Mouse (Mus musculus) thymus, postnatal 4 days (tissue): ENCODE data around the gene H2al1h.
"Not testable (repeated sequence)": the region's sequence is repeated elsewhere in the genome, so short reads cannot be mapped to it uniquely, and the experiment has no call there.

Source experiments
- DNase-seq: peaks from one replicate; pipeline ENCODE4 v3.0.0; 2021

H2al1h gene

DNA sequence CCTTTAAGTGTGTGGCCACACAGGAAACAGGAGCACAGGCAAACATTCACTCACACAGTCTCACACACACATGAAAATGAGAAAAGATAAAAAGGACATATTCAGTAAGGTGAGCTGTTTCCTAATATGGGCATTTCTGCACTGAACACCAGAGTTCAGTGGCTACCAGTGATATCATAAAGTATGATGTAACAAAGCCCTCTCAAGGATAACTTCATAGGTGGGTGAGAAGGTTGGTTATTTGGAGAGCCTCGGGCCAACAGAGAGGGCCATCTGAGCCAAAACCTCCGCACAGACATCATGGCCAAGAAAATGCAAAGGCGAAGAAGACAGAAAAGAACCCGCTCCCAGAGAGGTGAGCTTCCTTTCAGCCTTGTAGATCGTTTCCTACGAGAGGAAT, at the start of gene H2al1h:
H2al1h (plus strand) TSS at position 301 of the 400 bp plus-strand sequence.
- DNase-seq, result not testable (repeated sequence)

DNA sequence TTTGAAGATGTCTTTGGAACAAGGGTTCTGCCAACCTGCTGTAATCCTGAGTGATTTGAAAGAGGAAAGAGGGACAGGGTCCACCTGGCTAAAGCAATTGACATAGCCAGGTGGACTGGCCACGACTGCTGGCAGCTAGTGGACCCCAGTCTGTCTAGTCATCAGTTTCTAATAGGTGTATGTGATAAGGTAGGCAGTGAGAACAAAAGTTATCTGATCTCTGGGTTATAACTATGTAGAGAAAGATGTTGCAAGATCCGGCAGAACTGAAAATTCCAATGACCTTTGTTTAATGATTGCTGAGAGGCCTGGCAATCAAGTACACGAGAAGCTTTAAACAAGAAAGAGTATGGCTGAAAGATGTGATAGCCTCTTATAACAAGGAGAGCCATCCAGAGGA, 48.1 kb upstream of the H2al1h start:
- no peak for DNase-seq

DNA sequence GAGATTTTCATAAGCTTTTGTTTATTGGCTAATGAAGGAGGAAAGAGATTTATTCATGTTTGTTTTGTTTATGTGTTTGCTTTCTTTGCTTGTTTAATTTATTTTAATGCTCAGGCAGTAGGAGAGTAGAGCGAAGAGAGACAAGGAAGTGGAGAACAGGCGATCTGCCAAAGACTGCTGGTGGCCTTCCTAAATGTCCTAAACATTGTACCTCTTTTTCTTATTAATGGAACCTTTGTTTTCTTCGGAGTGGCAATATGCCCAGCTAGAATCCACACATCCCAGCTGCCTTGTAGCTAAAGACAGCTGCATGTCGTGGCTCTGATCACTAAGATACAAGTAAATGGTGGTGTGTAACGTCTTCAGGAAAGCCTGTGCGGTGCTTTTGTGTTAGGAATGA, 44.2 kb upstream of the H2al1h start:
- no peak for DNase-seq

DNA sequence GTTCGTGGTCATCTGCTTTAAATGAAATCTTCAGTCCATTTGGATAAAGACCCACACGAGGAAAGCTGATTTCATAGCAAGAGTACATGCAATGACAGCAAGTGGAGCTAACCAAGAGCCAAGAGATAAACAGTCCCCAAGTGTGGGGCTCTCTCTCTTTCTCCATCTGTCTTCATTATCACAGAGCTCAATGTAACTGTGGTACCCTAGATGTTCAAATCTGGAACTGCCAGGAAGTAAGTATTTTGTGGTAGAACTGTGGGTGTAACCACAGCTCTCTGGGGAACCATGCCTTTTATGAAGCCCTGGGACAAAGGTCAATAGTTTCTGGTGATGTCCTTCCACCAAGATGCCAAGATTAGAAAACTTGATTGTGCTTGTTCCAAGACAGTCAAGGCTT, 40.6 kb upstream of the H2al1h start:
- no peak for DNase-seq

DNA sequence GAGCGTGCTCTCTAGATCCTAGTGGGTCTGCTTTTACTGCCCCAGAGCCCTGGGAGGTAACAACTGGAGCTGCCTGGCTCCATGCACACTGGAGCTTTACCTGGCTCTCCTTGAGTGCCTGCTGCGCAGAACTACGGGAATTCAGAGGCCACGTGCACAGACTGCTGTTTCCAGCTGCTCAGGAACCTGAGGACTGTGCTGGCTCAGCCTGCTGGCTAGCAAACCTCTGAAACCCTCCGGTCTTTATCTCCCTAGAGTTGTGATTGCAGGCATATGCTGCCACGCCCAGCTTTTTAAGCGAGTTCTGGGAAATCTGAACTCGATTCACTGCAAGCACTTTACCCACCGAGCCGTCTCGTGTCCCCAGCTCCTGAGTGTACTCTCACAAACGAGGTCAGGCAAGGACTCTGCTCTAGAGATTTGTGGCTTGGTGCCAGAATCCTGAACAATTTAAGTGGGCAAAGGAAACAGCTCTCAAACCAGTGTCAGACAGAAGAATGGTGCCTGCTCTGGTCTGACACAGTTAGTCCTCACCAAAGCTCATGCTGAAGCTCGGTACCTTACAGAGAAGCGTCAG, 32.9 kb upstream of the H2al1h start:
- no peak for DNase-seq

DNA sequence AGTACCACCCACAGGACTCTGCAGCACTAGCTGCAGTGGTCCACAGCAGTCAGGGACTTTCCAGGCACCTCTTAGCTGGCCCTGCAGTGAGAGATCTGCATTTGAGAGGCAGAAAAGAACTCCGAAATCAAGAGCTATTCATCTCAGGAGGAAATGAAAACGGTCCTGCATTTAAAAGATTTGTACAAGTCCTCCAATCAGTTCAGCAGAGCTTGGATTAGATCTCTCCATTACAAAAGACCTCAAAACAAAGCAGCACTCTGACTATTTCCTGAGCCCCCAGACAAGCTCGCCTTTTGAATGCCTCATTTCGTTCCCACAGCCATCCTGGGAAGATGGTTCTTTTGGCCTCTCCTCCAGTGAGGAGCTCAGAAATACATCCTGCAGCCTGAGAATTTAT, 32.0 kb upstream of the H2al1h start:
- no peak for DNase-seq

DNA sequence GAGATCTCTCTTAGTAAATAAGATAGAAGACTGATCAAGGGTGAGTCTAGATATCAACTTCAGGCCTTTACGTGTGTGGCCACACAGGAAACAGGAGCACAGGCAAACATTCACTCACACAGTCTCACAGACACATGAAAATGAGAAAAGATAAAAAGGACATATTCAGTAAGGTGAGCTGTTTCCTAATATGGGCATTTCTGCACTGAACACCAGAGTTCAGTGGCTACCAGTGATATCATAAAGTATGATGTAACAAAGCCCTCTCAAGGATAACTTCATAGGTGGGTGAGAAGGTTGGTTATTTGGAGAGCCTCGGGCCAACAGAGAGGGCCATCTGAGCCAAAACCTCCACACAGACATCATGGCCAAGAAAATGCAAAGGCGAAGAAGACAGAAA, 22.3 kb upstream of the H2al1h start, which contains the start of gene H2al1a:
H2al1a (plus strand) TSS at position 301 of the 400 bp plus-strand sequence.
- DNase-seq, result not testable (repeated sequence)

DNA sequence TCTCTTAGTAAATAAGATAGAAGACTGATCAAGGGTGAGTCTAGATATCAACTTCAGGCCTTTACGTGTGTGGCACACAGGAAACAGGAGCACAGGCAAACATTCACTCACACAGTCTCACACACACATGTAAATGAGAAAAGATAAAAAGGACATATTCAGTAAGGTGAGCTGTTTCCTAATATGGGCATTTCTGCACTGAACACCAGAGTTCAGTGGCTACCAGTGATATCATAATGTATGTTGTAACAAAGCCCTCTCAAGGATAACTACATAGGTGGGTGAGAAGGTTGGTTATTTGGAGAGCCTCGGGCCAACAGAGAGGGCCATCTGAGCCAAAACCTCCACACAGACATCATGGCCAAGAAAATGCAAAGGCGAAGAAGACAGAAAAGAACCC, 19.2 kb upstream of the H2al1h start, which contains the start of gene H2al1b:
H2al1b (plus strand) TSS at position 301 of the 400 bp plus-strand sequence.
- not testable (repeated sequence) for DNase-seq

DNA sequence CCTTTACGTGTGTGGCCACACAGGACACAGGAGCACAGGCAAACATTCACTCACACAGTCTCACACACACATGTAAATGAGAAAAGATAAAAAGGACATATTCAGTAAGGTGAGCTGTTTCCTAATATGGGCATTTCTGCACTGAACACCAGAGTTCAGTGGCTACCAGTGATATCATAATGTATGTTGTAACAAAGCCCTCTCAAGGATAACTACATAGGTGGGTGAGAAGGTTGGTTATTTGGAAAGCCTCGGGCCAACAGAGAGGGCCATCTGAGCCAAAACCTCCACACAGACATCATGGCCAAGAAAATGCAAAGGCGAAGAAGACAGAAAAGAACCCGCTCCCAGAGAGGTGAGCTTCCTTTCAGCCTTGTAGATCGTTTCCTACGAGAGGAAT, 15.9 kb upstream of the H2al1h start, which contains the start of gene H2al1c:
H2al1c (plus strand) TSS at position 301 of the 400 bp plus-strand sequence.
- not testable (repeated sequence) for DNase-seq

DNA sequence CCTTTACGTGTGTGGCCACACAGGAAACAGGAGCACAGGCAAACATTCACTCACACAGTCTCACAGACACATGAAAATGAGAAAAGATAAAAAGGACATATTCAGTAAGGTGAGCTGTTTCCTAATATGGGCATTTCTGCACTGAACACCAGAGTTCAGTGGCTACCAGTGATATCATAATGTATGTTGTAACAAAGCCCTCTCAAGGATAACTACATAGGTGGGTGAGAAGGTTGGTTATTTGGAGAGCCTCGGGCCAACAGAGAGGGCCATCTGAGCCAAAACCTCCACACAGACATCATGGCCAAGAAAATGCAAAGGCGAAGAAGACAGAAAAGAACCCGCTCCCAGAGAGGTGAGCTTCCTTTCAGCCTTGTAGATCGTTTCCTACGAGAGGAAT, 12.8 kb upstream of the H2al1h start, which contains the start of gene H2al1d:
H2al1d (plus strand) TSS at position 301 of the 400 bp plus-strand sequence.
- DNase-seq, result not testable (repeated sequence)

DNA sequence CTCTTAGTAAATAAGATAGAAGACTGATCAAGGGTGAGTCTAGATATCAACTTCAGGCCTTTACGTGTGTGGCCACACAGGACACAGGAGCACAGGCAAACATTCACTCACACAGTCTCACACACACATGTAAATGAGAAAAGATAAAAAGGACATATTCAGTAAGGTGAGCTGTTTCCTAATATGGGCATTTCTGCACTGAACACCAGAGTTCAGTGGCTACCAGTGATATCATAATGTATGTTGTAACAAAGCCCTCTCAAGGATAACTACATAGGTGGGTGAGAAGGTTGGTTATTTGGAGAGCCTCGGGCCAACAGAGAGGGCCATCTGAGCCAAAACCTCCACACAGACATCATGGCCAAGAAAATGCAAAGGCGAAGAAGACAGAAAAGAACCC, 9.7 kb upstream of the H2al1h start, which contains the start of gene H2al1e:
H2al1e (plus strand) TSS at position 301 of the 400 bp plus-strand sequence.
- not testable (repeated sequence) for DNase-seq

DNA sequence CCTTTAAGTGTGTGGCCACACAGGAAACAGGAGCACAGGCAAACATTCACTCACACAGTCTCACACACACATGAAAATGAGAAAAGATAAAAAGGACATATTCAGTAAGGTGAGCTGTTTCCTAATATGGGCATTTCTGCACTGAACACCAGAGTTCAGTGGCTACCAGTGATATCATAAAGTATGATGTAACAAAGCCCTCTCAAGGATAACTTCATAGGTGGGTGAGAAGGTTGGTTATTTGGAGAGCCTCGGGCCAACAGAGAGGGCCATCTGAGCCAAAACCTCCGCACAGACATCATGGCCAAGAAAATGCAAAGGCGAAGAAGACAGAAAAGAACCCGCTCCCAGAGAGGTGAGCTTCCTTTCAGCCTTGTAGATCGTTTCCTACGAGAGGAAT, 6.4 kb upstream of the H2al1h start, which contains the start of gene H2al1f:
H2al1f (plus strand) TSS at position 301 of the 400 bp plus-strand sequence.
- DNase-seq, result not testable (repeated sequence)

DNA sequence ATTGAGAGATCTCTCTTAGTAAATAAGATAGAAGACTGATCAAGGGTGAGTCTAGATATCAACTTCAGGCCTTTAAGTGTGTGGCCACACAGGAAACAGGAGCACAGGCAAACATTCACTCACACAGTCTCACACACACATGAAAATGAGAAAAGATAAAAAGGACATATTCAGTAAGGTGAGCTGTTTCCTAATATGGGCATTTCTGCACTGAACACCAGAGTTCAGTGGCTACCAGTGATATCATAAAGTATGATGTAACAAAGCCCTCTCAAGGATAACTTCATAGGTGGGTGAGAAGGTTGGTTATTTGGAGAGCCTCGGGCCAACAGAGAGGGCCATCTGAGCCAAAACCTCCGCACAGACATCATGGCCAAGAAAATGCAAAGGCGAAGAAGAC, 3.3 kb upstream of the H2al1h start, which contains the start of gene H2al1g:
H2al1g (plus strand) TSS at position 301 of the 400 bp plus-strand sequence.
- DNase-seq, result not testable (repeated sequence)

DNA sequence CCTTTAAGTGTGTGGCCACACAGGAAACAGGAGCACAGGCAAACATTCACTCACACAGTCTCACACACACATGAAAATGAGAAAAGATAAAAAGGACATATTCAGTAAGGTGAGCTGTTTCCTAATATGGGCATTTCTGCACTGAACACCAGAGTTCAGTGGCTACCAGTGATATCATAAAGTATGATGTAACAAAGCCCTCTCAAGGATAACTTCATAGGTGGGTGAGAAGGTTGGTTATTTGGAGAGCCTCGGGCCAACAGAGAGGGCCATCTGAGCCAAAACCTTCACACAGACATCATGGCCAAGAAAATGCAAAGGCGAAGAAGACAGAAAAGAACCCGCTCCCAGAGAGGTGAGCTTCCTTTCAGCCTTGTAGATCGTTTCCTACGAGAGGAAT, 3.1 kb downstream of the H2al1h start, which contains the start of gene H2al1i:
H2al1i (plus strand) TSS at position 301 of the 400 bp plus-strand sequence.
- DNase-seq, result not testable (repeated sequence)

DNA sequence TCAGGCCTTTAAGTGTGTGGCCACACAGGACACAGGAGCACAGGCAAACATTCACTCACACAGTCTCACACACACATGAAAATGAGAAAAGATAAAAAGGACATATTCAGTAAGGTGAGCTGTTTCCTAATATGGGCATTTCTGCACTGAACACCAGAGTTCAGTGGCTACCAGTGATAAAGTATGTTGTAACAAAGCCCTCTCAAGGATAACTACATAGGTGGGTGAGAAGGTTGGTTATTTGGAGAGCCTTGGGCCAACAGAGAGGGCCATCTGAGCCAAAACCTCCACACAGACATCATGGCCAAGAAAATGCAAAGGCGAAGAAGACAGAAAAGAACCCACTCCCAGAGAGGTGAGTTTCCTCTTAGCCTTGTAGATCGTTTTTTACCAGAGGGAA, 6.2 kb downstream of the H2al1h start, which contains the start of gene H2al1j:
H2al1j (plus strand) TSS at position 301 of the 400 bp plus-strand sequence.
- not testable (repeated sequence) for DNase-seq

DNA sequence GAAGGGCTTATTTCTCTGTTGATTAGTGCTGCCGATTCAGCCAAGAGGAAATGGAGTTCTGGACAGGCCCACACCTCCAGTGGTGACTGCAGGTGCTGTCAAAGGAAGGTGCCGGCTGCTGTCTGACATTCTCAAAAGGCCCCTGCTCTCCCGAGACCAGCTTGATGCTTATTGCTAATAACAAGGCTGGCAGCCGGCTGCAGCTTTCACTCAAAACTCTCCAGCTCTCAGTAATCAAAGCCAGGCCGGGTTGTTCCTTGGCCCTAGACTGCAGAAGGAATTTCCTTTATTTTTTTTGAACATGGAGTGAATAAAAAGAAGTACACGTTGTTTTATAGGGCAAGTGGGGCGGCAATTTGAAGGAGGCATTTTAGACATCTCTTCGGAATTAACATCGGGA, 24.5 kb downstream of the H2al1h start:
- DNase-seq, result no peak

DNA sequence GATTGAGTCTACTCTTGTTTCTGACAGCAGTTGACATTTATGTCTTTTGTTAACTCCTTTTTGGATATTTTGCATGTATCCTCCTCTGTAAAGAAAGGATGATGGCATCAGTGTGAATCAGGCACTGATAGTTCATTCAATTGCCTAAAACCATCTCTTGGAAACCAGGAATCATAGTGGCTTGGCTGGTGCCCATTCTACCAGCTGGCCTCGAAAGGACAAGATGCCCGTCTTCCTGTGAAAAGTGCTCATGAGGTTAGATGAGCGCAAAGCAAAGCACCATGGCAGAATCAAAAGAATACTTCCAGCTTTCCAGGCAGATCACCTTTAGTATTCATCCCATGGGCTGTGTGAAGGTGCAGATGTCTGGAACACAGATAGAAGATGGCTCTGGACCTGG, 25.5 kb downstream of the H2al1h start:
- DNase-seq, result no peak

DNA sequence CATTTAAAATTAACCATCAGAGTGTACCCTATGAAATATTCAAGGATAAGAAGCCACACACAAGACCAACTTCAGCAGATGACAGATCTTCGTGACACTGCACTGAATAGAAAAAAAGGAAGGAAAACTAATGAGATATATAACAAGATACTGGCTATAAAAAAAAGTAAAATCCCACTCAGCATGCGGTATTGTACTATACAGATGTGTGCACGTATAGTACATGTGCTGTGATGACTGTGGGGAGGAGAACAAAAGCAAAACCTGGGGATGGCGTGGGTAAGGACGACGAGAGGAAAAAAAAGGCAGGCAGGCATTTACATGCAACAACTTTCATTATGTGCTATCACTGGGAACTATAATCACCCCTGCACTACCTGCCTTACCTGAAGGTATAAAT, 39.5 kb downstream of the H2al1h start:
- no peak for DNase-seq

DNA sequence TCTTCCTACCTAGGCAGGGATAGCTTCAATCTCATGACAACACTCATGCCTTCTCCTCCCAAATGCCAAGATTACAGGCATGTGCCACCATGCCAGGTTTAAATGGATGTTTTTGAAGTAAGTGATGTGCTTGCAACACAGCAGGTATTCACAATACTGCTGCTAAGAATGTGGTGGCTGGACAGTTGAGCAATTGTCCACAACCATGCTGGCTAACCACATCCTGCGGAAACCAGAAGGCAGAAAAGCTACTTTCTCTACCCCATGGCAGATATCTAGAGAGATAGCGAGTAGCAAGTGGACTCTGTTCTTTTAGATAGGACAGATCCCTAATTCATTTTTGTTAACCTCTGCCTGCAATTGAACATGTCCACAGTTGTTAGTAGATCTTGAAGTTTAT, 40.0 kb downstream of the H2al1h start:
- no peak for DNase-seq

DNA sequence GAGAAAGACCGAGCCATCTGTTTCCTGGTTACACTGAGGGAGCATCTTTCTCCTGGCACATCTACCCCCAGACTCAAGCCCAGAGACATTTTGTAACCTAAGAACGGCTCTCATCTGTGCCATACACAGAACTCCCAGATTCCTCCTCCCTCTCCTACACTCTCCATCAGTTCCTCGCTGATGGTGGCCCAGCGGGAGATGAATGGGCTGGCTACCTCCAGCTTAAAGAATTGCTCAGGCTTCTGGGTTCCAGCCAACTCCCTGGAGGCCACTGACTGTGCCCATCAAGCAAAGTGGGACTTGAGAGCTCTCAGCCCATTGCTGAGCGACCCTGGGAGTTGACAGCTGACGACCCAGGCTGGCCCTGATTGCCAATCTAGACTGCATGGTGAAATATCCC, 42.6 kb downstream of the H2al1h start:
- DNase-seq, result no peak

DNA sequence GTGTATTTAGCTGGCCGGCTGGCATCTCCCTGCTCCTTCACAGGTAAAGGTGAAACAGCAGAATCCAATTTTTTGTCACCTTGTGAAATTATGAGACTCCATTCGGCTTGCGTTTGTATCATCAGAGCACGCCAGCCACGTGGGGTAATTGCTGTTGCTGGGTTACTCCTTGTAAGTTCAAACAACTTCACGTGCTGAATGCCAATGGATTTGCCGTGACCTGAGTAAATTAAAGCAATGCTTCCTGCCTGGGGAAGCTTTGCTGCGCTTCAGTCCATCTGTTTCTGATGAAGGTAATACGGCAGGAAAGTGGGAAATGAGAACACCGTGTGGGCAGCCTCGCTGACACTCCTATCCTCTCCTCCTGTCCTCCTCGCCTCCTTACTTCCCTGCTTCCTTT, 43.9 kb downstream of the H2al1h start:
- DNase-seq, result no peak
